Mouse (Mus musculus) v-Abl transformed pro-B cells (cell line): ENCODE results near the gene Gatd1.
"Not testable (repeated sequence)": the region's sequence is repeated elsewhere in the genome, so short reads cannot be mapped to it uniquely, and the experiment has no call there.

ENCODE experiments used
- in situ Hi-C, 2 experiments: fragments of 400-800 bp; cut with MboI; formaldehyde crosslinking; loops; one replicate each; pipeline ENCODE4 v1.15.1; 2025; ENCODE audit not compliant: unreplicated experiment in 2 of 2

The Gatd1 gene

DNA sequence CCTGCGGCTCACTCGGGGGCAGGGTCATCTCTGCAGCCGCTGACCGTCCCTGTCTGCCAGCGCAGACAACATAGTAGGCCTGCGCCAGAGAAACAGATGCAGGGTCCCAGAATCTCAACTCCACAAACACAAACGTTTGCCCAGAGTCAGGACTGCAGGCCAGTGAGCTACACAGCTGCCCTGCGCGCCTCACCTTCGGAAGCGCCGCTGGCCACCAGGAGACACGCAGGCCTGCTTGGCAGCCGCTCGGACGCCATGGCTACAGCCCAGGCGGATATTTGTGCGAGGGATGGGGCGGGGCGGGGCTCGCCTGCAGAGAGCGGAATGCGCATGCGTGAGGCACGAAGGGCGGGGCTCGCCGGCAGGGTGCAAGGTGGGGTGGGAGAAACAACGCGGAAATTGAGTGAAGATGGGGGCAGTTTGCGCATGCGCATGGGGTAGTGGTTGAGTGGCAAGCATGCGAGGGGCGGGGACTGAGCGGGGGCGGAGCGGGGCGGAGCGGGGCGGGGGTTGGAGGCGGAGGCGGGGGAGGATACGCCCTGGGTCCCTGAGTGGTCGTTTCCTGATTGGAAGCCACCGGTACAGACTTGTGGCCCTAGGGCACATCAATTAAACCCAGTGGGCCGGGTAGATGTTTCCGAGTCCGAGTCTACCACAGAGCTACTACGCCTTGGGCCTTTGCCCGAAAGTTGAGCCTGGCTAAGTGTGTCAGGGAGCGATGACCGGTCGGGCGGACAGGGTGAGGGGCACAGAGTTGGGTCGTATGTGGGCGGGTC, at the start of gene Gatd1:
TSS of gene Gatd1 (minus strand) at position 328 of the 776 bp plus-strand sequence.
- in situ Hi-C loops, result loop anchor here (5.0 kb wide), 3 partner anchors 38 to 113 kb away; partner anchors contain the start of gene Pnpla2 (in 1 of the 2)

DNA sequence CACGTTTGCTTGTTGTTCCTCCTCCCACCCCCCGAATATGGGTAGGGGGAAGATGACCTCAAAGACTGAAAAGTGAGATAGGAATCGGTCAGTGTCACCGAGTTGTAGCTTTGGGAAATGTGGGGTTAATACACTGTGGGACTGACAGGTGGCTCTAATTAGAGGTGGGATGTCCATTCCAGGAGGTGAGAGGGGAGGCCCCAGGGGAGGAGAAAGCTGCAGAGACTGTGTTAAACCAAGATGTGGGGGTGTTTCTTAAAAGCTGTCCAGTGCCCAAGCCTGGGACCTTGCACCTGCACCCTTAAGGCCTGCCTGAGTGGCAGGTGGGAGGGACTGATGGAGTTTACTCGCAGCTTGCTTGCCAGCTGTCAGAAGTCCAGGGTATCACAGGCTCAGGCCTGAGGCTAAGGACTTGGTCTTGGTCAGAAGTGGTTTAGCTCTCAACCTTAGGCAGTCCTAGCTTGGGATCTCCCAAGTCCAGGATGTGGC, 48.4 kb upstream of the Gatd1 start:
- in situ Hi-C loops, result no loop called here

DNA sequence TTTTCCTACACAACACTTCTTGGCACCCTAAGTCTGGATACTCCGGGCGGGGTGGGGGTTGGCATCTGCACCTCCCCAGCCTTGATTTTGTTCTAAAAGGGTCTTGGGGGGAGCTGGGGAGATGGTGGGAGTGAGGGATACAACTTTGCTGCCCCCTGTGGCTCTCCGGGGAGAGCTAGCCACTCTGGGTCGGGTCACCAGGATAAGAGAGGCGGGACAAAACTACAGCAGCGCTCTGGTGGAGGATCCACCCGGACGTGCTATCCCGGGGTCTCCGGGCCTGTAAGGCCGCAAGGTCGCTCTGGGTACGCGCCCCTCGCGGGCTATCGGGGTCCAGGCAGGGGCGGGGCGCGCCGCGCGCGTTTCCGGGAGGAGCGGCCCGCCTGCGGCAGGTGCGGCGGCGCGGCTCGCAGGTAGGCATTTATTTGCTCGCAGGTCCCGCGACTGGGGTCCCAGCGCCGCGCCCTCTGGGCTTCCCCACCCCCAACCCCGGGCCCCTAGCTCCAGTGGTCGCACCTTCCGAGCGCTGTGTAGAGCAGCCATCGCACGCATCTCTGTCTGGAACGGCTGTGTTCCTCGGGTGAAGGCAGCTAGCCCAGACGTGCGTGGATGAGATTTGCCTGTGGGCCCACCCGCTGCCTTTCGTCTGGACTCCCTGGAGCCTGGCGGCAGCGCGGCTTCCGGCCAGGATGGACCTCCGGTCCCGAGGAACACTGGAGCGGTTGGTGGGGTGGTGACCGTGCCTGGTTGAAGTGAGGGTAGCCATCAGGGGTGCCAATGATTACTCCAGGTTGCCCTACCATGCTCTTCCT, 47.8 kb upstream of the Gatd1 start:
- in situ Hi-C loops, result no loop called here

DNA sequence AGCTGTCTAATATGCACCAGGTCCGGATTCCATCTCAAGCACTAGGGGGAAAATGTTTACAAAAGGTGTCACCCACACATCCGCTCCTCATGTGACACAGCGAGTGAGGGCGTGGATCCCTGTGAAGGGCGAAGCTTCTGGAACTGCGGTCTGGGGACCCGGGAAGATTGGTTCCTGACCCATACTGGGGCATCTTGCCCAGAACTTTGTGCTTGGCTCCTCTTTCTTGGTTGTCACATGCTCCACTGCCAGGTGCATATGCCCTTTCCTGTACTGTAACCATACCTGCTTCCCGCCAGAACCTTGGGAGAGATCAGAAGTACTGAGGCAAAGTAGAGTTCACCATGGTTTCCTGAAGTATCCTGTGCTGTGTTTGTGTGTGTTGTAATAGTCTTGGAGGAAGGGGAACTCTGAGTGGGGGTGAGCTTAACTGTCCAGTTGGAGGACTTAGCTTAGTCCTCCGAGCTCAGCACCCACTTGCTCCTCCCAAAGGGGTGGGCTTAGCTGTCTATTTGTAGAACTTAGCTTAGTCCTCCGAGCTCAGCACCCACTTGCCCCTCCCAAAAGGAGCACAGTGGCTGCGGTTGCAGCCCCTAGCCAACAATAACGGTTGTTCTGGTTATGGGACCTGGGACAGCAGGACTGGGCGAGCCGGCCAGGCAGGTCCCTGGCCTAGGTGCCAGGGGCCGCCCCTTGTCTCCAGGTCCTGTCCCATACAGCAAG, 46.6 kb upstream of the Gatd1 start, which contains the start of gene Cracr2b:
TSS of gene Cracr2b (plus strand) at position 704 of the 723 bp plus-strand sequence.
- in situ Hi-C loops, result no loop called here

DNA sequence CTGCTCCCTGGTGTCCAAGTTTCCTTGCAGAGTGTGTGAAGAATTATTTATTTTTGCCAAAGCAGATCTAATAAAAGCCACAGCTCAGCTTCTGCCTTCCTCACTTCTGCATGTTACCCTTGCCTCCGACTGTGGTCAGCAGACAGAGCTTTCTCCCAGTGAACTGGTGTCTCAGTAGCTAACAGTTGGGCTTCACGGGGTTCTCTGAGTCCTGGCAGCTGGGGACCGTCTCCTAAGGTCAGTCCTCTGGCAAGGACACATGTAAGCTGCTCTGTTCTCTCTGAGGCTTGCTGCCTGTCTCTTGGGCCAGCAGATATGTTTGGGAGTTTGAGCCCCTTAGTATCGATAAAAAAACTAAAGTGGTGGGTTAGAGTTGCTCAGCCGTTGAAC, 46.1 kb upstream of the Gatd1 start:
- in situ Hi-C loops, result no loop called here

DNA sequence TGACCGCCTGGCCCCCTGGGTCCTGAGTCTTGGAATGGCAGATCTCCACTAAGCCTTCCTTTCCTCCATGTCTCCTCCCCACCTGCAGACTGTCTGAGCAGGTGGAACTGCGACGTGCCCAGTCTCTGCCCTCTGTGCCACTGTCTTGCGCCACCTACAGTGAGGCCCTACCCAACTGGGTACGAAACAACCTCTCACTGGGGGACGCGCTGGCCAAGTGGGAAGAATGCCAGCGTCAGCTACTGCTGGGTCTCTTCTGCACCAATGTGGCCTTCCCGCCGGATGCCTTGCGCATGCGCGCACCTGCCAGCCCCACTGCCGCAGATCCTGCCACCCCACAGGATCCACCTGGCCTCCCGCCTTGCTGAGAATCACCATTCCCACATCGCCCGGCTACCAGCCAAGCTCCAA, 45.4 kb upstream of the Gatd1 start:
- in situ Hi-C loops, result loop anchor here (5.0 to 10.0 kb wide), 2 partner anchors 47 to 585 kb away; partner anchors contain the start of gene Gatd1 (in 1 of the 2)

DNA sequence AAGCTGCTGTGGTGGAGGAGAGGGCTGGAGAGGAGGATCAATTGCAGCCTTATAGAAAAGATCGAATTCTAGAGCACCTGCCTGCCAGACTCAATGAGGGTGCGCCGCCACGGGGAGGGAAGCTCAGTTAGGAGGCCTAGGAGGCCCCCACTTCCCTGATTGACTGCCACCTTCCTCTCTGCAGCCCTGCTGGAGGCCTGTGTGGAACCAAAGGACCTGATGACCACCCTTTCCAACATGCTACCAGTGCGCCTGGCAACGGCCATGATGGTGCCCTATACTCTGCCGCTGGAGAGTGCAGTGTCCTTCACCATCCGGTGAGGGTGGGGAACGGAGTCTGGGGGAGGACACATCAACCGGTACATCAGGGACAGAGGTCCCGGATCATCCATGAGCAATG, 44.7 kb upstream of the Gatd1 start:
- in situ Hi-C loops, result loop anchor here (5.0 to 10.0 kb wide), 2 partner anchors 46 to 584 kb away; partner anchors contain the start of gene Gatd1 (in 1 of the 2)

DNA sequence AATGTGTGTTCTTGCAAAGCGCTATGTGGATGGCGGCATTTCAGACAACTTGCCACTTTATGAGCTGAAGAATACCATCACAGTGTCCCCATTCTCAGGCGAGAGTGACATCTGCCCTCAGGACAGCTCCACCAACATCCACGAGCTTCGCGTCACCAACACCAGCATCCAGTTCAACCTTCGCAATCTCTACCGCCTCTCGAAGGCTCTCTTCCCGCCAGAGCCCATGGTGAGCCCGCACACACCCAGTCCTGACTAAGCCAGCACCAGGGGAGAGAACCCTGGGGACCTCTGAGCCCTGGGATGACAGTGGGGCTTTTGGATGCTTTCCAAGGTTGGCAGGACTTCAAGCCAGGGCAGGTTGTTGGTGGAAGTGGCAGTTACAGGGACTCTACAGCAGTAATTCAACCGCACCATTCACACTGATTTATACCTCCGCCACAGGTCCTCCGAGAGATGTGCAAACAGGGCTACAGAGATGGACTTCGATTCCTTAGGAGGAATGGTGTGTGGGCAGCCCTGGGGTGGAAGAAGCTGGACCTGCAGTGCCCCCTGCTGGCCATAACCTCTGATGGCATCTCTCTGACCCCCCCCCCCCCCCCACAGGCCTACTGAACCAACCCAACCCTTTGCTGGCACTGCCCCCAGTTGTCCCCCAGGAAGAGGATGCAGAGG, 44.2 kb upstream of the Gatd1 start:
- in situ Hi-C loops, result loop anchor here (5.0 to 10.0 kb wide), 2 partner anchors 46 to 583 kb away; partner anchors contain the start of gene Gatd1 (in 1 of the 2)

DNA sequence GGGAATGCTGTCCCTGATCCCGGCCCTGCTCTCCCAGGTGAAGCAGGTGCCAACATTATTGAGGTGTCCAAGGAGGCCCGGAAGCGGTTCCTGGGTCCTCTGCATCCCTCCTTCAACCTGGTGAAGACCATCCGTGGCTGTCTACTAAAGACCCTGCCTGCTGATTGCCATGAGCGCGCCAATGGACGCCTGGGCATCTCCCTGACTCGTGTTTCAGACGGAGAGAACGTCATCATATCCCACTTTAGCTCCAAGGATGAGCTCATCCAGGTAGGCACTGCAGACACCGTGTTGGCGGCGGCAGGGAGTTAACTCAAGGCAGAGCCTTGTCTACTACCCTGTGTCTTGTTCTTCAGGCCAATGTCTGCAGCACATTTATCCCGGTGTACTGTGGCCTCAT, 43.3 kb upstream of the Gatd1 start:
- in situ Hi-C loops, result loop anchor here (5.0 to 10.0 kb wide), 2 partner anchors 45 to 582 kb away; partner anchors contain the start of gene Gatd1 (in 1 of the 2)

DNA sequence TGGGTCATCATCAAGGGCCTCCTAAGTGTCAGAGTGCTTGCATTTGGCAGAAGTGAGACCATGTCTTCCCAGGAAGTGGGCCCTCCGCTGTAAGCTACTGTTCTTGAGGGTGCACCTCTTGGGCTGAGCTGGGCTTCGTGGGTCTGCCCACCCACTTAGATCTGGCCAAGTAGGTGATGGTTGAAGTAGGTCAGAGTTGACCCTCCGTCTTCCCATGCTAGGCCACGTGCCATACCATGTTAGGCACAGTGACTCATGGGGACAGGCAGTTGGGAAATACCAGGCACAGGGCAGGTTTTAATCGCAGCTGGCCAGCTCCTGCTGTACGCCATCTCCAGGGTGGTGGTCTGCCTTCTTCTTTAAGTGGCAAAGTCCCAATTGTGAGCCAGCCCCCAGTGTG, 42.8 kb upstream of the Gatd1 start:
- in situ Hi-C loops, result loop anchor here (5.0 to 10.0 kb wide), 2 partner anchors 44 to 582 kb away; partner anchors contain the start of gene Gatd1 (in 1 of the 2)

DNA sequence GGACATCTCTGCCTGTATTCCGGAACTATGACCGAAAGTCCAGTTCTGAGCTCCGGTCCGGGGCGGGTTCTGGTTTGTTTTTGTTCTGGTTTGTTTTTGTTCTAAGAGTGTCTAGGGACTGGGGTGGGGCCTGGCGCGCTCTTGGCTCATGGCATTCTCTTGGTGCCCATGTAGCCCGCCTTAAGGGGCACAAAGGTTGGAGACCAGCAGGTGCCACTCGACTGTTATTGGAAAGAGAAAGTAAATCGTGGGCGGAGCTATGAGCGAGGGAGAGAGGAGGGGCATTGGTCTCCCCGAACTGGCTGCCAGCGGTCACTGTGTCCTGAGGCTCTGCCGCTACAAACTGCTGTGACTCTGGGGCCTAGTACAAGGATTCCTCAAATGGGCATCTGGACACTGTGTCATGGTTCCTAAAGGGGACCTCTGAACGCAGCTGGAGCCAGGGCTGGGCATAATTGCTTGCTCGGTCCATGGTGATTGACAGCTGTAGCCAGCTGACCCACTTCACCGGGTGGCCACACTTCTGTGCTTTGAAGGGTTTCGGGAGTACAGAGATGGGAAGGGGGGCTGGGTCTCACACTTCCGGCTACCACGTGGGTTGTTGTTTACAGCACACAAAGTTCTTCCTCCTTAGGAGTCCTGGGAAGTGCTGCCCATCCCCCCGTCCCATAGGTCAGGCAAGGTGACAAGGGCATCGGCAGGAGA, 41.8 kb upstream of the Gatd1 start:
- in situ Hi-C loops, result loop anchor here (5.0 to 10.0 kb wide), 2 partner anchors 43 to 581 kb away; partner anchors contain the start of gene Gatd1 (in 1 of the 2)

DNA sequence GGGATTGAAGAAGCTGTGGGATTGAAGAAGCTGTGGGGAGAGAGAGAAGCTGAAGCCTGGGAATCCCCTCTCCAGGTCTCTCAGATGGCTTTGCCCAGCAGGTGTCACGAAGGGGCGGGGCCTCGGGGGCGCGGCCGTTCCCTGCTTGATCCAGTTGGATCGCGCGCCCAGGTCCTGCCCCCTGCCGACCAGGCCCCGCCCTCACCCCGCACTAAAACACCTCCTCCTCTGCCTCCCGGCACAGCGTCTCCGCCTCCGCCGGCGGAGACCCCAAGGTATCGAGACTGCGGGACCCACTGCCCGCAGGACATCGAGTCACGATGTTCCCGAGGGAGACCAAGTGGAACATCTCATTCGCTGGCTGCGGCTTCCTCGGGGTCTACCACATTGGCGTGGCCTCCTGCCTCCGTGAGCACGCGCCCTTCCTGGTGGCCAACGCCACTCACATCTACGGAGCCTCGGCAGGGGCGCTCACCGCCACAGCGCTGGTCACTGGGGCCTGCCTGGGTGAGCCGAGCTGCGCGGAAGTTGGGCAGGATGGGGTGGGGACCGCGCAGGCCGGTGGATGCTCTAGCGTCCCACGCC, 41.1 kb upstream of the Gatd1 start, which contains the start of gene Pnpla2:
TSS of gene Pnpla2 (plus strand) at position 232 of the 585 bp plus-strand sequence.
- in situ Hi-C loops, result loop anchor here (5.0 to 10.0 kb wide), 2 partner anchors 43 to 580 kb away; partner anchors contain the start of gene Gatd1 (in 2 of the 2)

DNA sequence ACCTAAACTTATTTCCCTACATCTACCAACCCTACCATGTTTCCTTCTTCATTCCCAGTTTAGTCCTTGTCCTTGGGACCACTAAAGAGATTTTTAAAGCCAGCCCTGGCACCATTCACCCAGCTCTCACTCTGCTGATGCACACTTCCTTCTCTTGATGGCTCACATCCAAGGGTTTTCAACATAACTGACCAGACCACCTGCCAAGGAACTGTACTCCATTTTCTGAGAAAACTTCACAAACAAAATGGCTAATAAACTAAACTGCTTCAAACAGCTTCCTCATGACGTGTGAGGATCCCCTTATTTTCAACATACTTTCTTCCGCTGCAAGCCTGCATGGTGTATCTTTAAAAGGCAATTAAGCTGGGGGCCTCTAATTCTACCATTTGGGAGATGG, 39.7 kb upstream of the Gatd1 start:
- in situ Hi-C loops, result loop anchor here in 1 of 2 experiments (5.0 to 10.0 kb wide), 2 partner anchors 41 to 579 kb away; partner anchors contain the start of gene Gatd1

DNA sequence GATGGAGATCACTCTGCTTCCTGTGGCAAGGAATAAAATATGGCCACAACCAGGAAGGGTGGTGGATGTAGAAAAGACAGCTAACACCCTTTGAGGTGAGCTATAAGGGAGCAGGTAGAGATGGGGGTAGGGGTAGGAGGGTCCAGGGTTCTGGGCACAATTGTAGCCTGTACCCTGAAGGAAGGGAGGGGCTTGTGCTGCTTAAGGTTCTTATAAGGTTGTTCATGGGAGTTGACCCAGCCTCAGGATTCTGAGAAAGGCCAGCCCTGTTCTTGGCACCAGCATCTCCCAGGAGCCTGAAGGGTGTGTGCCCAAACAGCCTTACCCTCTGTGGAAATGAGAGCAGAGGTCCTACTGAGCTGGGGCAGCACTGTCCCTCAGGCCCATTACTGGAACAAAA, 38.0 kb upstream of the Gatd1 start:
- in situ Hi-C loops, result loop anchor here in 1 of 2 experiments (5.0 to 10.0 kb wide), 2 partner anchors 40 to 577 kb away; partner anchors contain the start of gene Gatd1

DNA sequence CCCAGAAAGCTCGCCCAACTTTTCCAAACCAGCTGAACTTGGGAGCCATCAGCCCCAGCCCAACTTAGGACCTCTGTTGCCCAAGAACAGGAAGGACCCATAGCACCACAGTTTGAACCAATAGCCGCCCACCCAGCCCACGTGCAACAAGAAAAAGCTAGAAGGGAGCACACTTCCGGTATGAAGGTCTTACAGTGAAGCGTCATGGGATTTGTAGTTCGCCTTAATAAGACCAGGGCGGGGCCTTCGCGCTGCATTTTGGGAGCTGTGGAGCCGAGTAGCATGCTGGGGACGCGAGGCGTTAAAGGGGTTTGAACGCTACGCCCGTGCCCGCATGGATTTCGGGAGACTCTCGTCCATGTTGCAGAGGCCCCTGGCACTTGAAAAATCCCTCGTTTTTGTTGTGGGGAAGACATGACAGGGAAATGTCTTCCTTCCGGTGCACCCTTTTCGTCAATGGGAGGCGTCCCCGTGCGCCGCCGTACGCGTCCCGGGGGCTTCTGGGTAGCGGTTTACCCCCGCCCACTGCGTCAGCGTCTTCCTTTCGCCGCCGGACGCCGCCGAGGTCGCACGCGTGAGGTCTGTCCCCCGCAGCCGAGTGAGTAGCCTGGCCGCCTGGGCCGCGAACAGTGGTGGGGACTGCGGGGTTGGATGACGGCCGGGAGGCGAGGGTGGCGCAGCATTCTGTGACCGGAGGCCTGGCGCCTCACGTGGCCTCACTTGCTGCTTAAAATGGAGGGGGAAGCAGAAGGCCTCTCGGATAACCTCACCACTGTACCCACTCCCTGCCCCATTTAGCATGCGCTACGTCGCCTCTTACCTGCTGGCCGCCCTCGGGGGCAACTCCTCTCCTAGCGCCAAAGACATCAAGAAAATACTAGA, 33.4 kb upstream of the Gatd1 start, which contains the start of gene Rplp2:
TSS of gene Rplp2 (plus strand) at position 261 of the 882 bp plus-strand sequence.
- in situ Hi-C loops, result no loop called here

DNA sequence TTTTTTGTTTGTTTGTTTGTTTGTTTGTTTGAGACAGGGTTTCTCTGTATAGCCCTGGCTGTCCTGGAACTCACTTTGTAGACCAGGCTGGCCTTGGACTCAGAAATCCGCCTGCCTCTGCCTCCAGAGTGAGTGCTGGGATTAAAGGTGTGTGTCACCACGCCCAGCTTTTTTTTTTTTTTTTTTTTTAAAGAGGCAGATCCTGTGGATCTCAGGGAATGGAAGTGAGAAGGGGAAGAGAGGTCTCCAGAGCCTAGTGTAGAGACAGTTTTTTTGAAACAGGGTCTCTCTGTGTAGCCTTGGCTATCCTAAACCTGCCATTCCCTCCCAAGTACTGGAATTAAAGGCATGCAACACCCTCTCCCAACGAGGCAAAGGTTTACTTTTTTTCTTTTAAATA, 32.4 kb upstream of the Gatd1 start:
- in situ Hi-C loops, result not testable (repeated sequence)

DNA sequence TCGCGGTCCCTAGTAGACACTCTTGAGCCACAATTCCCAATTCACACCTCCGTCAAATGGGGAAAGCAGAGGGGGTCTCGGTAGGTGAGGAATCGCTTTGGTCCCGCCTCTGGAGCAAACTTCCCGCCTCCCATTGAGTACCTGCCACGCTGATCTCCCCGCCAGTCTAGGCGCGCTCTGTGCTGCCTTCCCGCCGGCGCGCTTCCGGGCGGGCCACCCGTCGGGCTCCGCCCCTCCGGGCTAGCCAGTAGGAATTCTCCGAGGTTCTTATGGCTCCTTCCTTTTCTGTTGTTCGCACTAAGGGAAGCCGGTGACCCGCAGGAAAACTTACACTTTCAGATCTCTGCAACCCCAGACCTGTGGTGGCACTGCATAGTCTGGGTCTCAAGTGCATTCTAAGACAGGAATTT, 29.9 kb upstream of the Gatd1 start, which contains the start of gene Pidd1:
TSS of gene Pidd1 (minus strand) at position 198 of the 410 bp plus-strand sequence.
- in situ Hi-C loops, result no loop called here
